Mouse (Mus musculus) intestine, embryonic 16.5 days (tissue): Measurements from ENCODE around the gene Ephb2. TPM values are rescaled to one million over a fixed set of nuclear protein-coding genes. Genes with fewer than 3 reads are reported as not detected.

ENCODE experiments used
- ATAC-seq: fragments of 200-750 bp; cut with Nextera tagmentation; 2 replicates; pipeline ENCODE4 v1.8.0; 2017; ENCODE audit warnings: moderate TSS enrichment, moderate library complexity
- H3K27ac ChIP-seq: fragments of 300-500 bp; sonication (generic); 2 replicates; pipeline ENCODE4 v1.5.1; 2014; ENCODE audit warnings: mild to moderate bottlenecking, low read length
- H3K27me3 ChIP-seq: fragments of 300-500 bp; sonication (generic); replicated peaks from 2 replicates; pipeline ENCODE4 v1.6.1; 2014; ENCODE audit warnings: low read length, control low read depth, mixed read lengths; ENCODE audit not compliant: control insufficient read depth, insufficient read depth
- H3K36me3 ChIP-seq: fragments of 300-500 bp; sonication (generic); 2 replicates; pipeline ENCODE4 v1.6.1; 2014; ENCODE audit warnings: low read length, control low read depth; ENCODE audit not compliant: control insufficient read depth, insufficient read depth
- H3K4me1 ChIP-seq: fragments of 300-500 bp; sonication (generic); 2 replicates; pipeline ENCODE4 v1.6.1; 2014; ENCODE audit warnings: low read length, control low read depth, mixed read lengths; ENCODE audit not compliant: control insufficient read depth, insufficient read depth
- H3K4me2 ChIP-seq: fragments of 300-500 bp; sonication (generic); 2 replicates; pipeline ENCODE4 v1.6.1; 2014; ENCODE audit warnings: low read depth, low read length, control low read depth
- H3K4me3 ChIP-seq: fragments of 300-500 bp; sonication (generic); 2 replicates; pipeline ENCODE4 v1.5.1; 2014; ENCODE audit warnings: mild to moderate bottlenecking, low read length
- H3K9ac ChIP-seq: fragments of 300-500 bp; sonication (generic); 2 replicates; pipeline ENCODE4 v1.6.1; 2014; ENCODE audit warnings: low read depth, low read length
- H3K9me3 ChIP-seq: fragments of 300-500 bp; sonication (generic); 2 replicates; pipeline ENCODE4 v1.6.1; 2016; ENCODE audit warnings: low read length, control low read depth; ENCODE audit not compliant: control insufficient read depth
- WGBS: fragments of 180-500 bp; shearing (Covaris S2); extraction: QIAGEN DNeasy Blood & Tissue Kit; methylation state at CpG from one replicate; pipeline ENCODE4 v1.1.7; 2014; 5-methylcytosine and 5-hydroxymethylcytosine counted together
- polyA plus RNA-seq: library from polyadenylated mRNA; unstranded; fragments of >200 nt; fragmentation: Nextera tagmentation; extraction: Ambion mirVana; gene quantifications from 2 replicates; pipeline ENCODE4 v1.2.1, GENCODE M21; 2015

Ephb2 gene
- polyA plus RNA-seq, 1 experiment from 2014 or later, result 3.5 TPM

DNA sequence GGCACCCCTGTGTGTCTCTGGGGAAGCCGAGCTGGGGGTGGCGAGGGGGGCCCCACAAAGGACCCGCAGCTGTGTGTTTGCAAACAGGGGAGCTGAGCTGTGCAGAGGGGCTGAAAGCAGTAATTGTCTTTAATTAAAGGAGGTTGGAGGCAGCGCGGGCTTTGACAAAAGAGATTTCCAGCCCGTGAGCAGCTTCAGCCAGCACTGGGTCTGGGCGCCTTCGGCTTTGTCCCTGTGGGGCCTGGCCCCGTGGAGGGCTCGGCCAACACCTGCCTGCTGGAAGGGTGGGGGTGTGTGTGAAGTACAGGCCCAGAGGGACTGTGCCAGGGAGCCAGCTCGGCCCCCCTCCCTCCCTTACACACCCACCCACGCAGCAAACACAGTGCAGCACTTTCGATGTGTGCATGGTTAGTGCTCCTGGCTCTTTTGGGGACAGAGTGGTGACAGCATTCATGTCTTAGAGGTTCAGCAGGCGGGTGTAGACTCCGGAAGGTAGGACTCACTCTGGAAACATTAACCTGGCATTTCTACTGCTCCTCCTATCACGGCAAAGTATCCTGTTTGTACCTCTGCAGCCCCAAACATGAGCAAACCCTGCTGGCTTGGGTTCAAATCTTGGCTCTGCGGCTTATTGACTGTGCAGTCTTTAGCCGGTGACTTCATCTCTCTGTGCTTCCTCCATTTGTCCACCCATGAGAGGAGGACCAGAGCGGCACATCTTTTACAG lies 85.8 kb downstream of the Ephb2 start:
- H3K27ac ChIP-seq, result 0 out of 2 replicates have a peak overlapping the region, but pooled peaks have one; percentile 12

DNA sequence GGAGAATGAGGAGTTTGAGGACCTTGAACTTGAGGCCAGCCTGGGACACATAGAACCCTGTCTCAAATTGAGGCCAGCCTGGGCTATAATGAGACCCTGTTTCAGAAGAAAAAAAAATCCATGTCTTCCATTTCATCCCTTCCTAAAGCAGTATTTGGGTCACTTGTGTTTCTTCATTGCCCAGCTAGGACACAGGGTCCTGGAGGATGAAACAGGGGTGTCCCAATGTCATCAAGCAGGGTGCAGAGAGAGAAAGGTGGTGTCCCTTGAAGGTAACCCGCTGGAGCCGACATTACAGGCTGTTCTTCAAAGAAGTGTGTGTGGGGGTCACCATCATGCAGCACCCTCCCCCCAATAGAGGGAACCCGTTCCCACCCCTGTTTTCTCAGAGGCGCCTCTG lies 86.4 kb downstream of the Ephb2 start:
- Histone ChIP-seq H3K4me2 (no peak overlapping the region), H3K27ac (no peak overlapping the region), H3K36me3 (no peaks in the 10 kb centered on the region), H3K4me1 (peaks cover 35% of the 10 kb centered on the region), H3K4me3 (no peak overlapping the region), H3K9ac (no peak overlapping the region; the same call in 1 of the 2 replicates), H3K27me3 (no peaks in the 10 kb centered on the region), H3K9me3 (no peaks in the 10 kb centered on the region)
- 52% methylated on average over 4 of the region's 4 CpGs for WGBS
- no peak for ATAC-seq

More for the DNA sequence above, 85.8 kb downstream of the Ephb2 start:
- Histone ChIP-seq H3K4me2 (no peak overlapping the region), H3K36me3 (no peaks in the 10 kb centered on the region), H3K9ac (peak overlapping the region; percentile 30; the same call in 1 of the 2 replicates), H3K4me1 (peaks cover 34% of the 10 kb centered on the region), H3K9me3 (no peaks in the 10 kb centered on the region), H3K27me3 (no peaks in the 10 kb centered on the region), H3K4me3 (no peak overlapping the region)
- WGBS, result 39% methylated on average over 19 of the region's 19 CpGs
- peak; percentile 37; the same call in 1 of the 2 replicates for ATAC-seq

DNA sequence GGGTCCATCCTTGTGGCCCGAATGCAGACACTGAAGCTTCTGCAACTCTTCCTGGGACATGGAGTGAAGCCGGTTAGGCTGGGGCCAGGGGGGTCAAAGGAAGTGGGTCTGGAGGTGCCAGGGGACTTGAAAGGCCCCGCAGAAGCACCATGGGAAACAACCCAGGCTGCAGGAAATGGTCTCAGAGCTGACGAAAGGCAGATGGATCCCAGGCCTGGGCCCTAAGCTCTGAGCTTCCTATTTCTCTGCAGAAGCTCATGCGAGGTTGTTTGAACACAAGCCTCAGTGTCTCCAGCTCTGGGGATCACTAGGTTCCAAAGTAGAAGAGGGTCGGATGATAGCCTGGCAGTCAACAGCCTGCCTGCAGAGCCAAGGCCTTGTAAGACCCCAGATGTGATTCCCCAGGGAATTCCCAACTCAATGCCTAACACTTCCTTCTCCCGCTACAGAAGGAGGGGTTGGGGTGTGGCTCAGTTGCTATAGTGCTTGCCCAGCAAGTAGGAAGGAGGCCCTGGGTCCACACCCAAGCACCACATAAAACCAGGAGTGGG lies 86.9 kb downstream of the Ephb2 start:
- Histone ChIP-seq H3K9me3 (no peaks in the 10 kb centered on the region), H3K9ac (peak overlapping the region; percentile 24; the same call in 1 of the 2 replicates), H3K27me3 (no peaks in the 10 kb centered on the region), H3K4me1 (peaks cover 35% of the 10 kb centered on the region), H3K4me2 (0 out of 2 replicates have a peak overlapping the region, but pooled peaks have one; percentile 4), H3K36me3 (no peaks in the 10 kb centered on the region), H3K4me3 (no peak overlapping the region), H3K27ac (peak overlapping the region; percentile 54)
- peak; percentile 47 for ATAC-seq
- WGBS, result 41% methylated on average over 7 of the region's 7 CpGs

DNA sequence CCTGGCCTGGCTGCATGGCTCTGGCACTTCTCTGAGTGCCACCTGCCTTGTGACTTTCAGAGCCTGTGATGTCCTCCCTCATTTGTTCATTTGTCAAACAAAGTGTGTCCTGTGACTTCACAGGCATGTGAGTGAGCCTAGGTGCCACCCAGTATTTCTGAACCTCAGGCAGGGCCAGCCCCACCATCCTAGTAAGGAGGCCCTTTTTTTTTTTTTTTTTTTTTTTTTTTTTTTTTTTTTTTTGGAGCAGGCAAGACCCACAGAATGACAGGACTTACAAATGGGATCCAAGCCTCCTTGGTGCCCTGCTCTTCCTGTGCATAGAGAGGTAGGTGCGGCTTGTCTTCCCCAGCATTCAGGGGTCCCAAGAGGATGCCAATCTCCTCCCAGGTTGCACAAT lies 89.3 kb downstream of the Ephb2 start:
- 73% methylated on average over 1 of the region's 1 CpGs for WGBS
- Histone ChIP-seq H3K27ac (no peak overlapping the region), H3K4me3 (no peak overlapping the region), H3K4me2 (no peak overlapping the region), H3K36me3 (no peaks in the 10 kb centered on the region), H3K9ac (no peak overlapping the region), H3K27me3 (no peaks in the 10 kb centered on the region), H3K4me1 (peaks cover 56% of the 10 kb centered on the region), H3K9me3 (no peaks in the 10 kb centered on the region)
- ATAC-seq, result no peak

DNA sequence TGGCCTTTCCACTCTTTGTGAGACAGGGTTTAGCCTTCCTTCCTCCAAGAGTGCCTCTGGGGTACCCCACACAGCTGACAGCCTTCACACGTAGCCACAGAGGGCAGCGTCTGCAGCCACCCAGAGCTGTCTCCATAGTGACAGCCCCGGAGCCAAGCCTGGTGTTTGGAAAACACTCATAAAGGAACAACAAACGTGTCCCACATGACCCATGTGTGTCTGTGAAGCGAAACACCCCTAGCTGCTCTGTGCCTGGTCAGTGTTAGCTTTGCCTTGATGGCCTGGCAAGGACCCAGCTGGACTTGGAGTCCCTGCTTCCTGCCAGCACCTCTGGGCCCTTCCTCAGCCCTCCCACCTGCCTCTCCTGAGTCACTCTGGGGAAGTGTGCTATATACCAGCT lies 93.1 kb downstream of the Ephb2 start:
- no peaks in the 10 kb centered on the region for H3K9me3 ChIP-seq
- no peaks in the 10 kb centered on the region for H3K36me3 ChIP-seq
- peak overlapping the region; percentile 39; the same call in 1 of the 2 replicates for H3K9ac ChIP-seq
- H3K27ac ChIP-seq, result peak overlapping the region; percentile 61
- peak; percentile 77 for ATAC-seq
- H3K27me3 ChIP-seq, result no peaks in the 10 kb centered on the region
- 17% methylated on average over 5 of the region's 5 CpGs for WGBS
- H3K4me3 ChIP-seq, result no peak overlapping the region
- H3K4me2 ChIP-seq, result no peak overlapping the region
- peaks cover 43% of the 10 kb centered on the region for H3K4me1 ChIP-seq

DNA sequence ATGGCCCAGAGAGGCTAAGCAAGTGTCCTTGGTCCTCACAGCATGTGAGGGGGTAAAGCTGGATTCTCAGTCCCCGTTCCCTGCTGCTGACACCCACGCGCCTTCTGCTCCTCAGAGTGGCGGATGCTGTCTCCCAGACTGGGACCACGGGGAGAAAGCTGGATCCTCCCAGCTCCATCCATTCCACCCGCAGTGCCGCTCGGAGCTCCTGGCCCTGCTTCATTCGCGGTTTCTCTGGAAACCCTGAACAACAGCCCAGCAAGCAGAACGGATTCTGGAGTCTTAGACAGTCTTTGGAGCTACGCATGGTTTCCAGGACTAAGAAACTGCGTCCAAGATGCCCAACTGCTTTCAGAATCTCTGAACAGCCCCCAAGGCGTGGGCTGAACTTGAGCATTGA lies 93.9 kb downstream of the Ephb2 start:
- no peaks in the 10 kb centered on the region for H3K9me3 ChIP-seq
- H3K4me1 ChIP-seq, result peaks cover 43% of the 10 kb centered on the region
- H3K4me2 ChIP-seq, result no peak overlapping the region
- no peak overlapping the region for H3K4me3 ChIP-seq
- no peak for ATAC-seq
- 71% methylated on average over 14 of the region's 14 CpGs for WGBS
- peak overlapping the region; percentile 61 for H3K27ac ChIP-seq
- no peak overlapping the region for H3K9ac ChIP-seq
- H3K36me3 ChIP-seq, result no peaks in the 10 kb centered on the region
- H3K27me3 ChIP-seq, result no peaks in the 10 kb centered on the region

DNA sequence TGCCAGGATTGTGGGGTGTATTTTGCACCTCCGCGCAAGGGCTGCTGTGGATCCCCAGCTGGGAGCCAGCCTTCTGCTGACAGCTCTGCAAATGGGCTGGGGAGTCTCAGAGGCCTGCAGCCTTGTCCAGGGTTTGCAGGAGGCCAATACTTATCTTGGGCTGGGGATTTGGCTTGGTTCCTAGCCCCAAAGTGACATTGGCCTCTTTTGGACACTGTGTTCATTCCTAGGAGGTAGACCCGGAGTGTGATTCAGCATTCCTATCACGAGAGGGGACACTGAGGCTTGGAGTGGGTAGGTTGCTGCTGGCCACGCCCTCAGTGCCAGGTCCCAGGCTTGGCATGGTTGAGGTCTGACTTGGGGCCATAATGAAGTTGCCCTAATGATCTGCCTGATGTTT lies 94.8 kb downstream of the Ephb2 start:
- 88% methylated on average over 5 of the region's 5 CpGs for WGBS
- no peak overlapping the region for H3K9ac ChIP-seq
- no peaks in the 10 kb centered on the region for H3K27me3 ChIP-seq
- no peak overlapping the region for H3K4me2 ChIP-seq
- no peak for ATAC-seq
- H3K36me3 ChIP-seq, result no peaks in the 10 kb centered on the region
- H3K27ac ChIP-seq, result no peak overlapping the region
- H3K9me3 ChIP-seq, result no peaks in the 10 kb centered on the region
- no peak overlapping the region for H3K4me3 ChIP-seq
- H3K4me1 ChIP-seq, result peaks cover 46% of the 10 kb centered on the region

DNA sequence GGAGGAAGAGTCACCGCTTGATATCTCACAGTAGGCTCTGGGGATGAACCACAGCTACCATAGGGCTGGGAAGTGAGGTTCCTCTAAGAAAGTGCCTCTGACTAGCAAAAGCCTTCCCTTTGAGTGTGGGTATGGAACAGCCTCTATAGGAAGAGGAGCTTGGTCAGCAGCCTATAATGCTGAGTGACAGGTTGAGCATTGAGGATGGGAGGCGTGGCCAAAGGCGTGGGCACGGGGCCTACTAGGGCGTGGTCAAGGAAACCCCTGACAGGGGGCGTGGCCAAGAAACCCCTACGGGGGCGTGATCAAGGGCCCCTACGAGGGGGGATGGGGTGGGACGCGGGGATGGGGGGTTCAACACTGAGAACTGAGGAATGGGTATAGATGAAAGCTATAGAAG lies 96.6 kb downstream of the Ephb2 start:
- peaks cover 49% of the 10 kb centered on the region for H3K4me1 ChIP-seq

DNA sequence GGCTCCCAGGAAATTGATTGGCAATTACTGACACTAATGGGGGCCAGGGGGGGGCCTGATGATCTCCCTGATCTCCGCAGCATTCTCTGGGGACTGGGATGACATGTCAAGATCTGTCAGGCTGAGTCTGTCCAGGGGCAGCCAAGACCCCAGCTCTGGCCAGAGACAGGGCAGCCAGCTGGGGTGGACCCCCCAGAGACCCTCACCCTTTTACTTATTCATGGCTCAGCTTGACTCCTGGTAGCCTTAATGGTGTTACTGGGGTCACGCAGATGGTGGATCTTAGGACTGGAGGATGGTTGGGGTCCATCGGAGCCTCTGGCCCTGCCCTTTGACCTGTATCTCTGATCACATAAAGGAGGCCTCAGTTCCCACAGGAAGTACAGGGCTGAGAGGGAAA lies 97.5 kb downstream of the Ephb2 start:
- no peaks in the 10 kb centered on the region for H3K36me3 ChIP-seq
- WGBS, result 65% methylated on average over 3 of the region's 3 CpGs
- H3K4me3 ChIP-seq, result no peak overlapping the region
- H3K27ac ChIP-seq, result no peak overlapping the region
- no peak overlapping the region for H3K9ac ChIP-seq
- no peak for ATAC-seq
- H3K9me3 ChIP-seq, result no peaks in the 10 kb centered on the region
- H3K4me2 ChIP-seq, result no peak overlapping the region
- peaks cover 54% of the 10 kb centered on the region for H3K4me1 ChIP-seq
- H3K27me3 ChIP-seq, result no peaks in the 10 kb centered on the region

More for the DNA sequence above, 96.6 kb downstream of the Ephb2 start:
- Histone ChIP-seq H3K27ac (no peak overlapping the region), H3K4me2 (no peak overlapping the region), H3K27me3 (no peaks in the 10 kb centered on the region), H3K4me3 (no peak overlapping the region), H3K36me3 (no peaks in the 10 kb centered on the region), H3K9me3 (no peaks in the 10 kb centered on the region), H3K9ac (no peak overlapping the region)
- WGBS, result 28% methylated on average over 11 of the region's 11 CpGs
- ATAC-seq, result no peak
